Mouse (Mus musculus) lung, postnatal 36 days (tissue): ENCODE results near the gene Ifi208.
"Not testable (repeated sequence)": the region's sequence is repeated elsewhere in the genome, so short reads cannot be mapped to it uniquely, and the experiment has no call there.

Experiments used
- DNase-seq: peaks from one replicate; pipeline ENCODE4 v3.0.0; 2022; ENCODE audit warnings: mixed read lengths

Gene Ifi208

GRCm38 (mm10) chr1:173673458-173674097 lies at the start of gene Ifi208:
Gene Ifi208, plus strand, starts transcription at chr1:173673675.
- DNase-seq: peak; percentile 28

DNA sequence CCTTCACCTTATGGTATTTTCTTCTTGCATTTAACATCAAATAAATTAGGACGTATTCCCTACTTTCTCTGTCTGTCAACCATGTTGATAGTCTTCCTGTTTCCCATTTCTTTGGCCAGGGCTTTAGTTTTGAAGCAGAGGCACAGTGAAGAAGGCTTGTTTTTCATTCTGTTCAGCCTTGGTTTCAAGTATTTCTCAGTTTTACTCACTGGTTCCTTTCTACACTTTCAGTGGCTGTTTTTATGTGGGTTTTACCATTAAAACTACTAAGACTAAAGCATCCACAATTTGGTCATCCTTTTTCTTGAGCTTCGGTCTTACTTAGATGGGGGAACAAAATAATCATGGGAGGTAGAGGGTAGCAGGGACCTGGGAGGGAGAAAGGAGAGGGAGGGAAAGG lies 49.4 kb upstream of the Ifi208 start:
- DNase-seq: no peak

- peak; percentile 12 for DNase-seq
Measured at GRCm38 (mm10) chr1:173626686-173627085, 46.8 kb upstream of the Ifi208 start.

DNA sequence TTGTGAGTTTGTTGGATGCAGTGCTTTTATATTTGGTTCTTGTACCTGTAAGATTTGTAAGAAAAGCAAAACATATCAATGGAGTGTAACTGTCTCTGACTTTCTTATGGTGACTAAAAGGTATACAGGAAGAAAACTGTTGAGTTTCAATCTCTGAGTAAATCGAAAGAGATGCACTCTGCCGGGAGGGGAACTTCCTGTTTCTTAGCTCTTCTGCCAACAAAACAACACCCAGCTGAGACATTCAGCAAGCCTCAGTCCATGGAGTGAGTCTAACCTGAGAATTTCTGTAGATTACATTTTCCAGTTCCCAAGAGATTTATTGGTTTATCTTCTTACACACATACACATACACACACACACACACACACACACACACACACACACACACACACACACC lies 42.9 kb upstream of the Ifi208 start, which contains the start of gene Ifi209:
TSS of gene Ifi209 (plus strand) at position 296 of the 400 bp plus-strand sequence.
- peak; percentile 57 for DNase-seq

DNA sequence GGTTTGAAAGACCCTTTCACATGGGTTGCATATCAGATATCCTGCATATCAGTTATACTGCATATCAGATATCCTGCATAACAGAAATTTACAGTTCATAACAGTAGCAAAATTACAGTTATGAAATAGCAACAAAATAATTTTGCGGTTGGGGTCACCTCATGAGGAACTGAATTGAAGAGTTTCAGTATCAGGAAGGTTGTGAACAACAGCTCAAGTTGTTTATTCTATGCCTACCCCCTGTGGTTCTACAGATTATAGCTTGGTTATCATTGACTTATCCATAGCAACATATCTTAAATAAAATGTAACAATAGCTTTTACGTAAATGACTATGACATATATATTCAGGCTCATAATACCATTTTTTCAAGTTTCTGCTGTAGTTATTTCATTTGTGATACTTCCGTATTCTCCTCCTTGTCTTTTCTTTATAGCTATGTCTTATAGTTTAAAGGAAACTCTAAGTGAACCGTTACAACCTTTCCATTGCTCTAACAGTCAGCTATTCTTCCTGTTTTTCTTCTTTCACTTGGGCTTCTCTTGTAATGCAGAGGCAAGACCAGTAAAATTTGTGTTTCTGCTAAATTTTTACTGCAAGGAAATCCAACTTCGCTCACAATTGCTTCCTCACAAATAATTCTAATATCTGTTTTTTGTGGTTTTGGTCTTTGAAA lies 39.4 kb upstream of the Ifi208 start:
- no peak for DNase-seq

DNA sequence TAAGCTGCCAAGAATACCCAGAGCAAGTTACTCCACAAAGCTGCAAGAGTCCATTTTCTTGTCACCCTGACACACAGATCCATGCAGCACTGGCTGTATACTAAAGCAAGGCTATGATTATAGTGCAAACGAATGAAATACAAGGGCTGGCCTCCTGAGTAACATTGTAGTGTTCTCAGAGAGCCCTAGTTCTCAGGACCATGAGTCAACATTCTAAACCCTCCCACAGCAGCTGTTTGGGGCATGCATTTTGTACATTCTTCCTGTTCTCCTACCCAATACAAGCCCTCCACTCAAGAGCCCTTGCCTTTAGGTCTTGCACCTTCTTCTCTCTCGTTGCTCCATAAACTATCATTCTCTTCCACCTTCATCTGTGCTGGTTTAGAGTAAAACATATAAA lies 28.1 kb upstream of the Ifi208 start:
- no peak for DNase-seq

DNA sequence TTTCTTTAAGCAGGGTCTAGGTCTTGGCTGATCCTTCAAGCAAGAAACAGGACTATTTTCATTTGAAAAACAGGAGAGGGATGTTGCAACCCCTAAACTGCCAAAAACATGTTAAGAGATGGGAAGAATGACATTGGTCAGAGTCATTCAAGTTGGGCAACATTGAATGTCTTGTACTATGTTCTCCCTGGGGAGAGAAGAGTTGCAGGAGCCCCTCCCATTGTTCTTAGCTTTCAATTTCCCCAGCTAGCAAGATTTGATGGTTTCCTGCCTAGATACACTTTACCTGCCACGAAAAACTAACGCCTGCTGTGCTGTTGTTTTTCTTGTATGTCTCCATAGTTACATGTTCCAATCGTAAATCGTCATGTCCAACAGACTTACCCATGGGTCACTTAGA lies 15.5 kb upstream of the Ifi208 start:
- no peak for DNase-seq

GRCm38 (mm10) chr1:173678605-173679004 lies 5.1 kb downstream of the Ifi208 start:
- DNase-seq: not testable (repeated sequence)

GRCm38 (mm10) chr1:173694270-173694669 lies 20.8 kb downstream of the Ifi208 start:
- DNase-seq: no peak

DNA sequence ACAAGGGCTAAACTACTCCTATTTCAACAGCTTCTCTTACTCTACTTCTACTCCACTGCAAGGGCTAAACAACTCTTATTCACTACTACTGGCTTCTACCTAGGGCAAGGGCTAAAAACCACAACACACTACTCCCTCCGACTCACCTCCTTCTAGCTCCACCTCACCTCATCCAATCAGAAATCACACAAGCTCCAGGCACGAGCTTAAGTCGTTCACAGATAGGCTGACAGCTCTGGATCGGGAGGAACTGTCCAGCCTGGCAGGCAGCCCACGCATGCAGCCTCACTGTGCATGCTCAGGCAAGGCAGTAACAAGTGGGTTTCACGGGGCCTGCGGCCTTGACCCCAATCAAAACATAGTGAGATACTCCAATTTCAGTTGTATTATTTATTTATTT lies 59.7 kb downstream of the Ifi208 start:
- no peak for DNase-seq

DNA sequence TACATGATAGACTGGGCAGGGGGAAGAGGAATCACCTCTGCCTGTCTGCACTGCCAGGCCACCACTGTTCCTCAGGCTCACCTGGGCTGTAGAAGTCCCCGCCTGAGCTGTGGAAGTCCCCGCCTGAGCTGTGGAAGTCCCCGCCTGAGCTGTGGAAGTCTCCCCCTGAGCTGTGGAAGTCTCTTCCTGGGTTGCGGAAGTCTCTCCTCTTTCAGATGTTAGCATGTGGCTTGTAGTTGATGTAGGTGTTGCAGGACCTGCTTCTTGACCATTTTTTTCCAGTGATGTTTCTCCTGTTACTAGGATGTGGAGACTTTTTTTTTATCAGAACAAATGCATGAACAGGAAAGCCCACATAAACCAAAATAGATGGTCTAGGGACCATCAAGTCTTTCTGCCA lies 61.5 kb downstream of the Ifi208 start:
- not testable (repeated sequence) for DNase-seq

DNA sequence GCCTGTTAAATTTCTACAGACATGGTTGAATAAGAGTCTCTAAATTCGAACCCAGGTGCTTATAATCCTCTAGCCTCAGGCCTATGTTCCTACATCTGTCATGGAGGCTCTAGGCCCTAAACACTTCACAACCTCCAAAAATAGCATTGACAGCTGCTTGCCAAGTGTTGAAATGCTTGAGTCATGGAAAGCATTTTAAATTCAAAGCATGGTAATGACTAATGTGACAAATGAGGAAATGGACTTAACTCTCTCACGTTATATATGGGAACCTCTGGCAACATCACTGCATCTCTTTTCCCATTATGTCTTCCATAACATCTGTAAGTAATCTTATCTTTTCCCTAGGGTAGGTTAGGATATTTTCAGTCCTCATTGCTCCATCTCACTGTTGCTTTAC lies 63.5 kb downstream of the Ifi208 start:
- DNase-seq: peak; percentile 13

GRCm38 (mm10) chr1:173740537-173740936 lies 67.1 kb downstream of the Ifi208 start:
- DNase-seq: peak; percentile 11

DNA sequence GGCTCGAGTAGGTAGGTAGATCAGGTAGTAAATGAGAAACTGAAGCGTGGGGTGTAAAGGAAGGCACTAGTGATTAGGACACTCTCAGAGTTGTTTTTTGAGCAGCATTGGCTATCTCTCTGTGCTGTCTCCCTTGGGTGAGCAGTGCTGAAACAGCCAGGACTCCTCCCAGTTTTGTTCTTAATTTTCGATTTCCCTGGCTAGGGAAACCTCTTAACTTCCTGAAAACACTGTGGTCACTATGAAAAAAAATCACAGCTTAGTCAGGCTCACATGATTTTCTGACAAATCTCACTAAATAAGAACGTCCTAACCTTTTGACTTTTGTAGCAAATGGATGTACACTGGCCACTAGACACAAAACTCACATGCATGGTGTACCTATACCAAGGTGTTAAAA lies 68.2 kb downstream of the Ifi208 start, which contains the start of gene Ifi207:
TSS of gene Ifi207 (minus strand) at position 92 of the 400 bp plus-strand sequence.
- peak; percentile 46 for DNase-seq

DNA sequence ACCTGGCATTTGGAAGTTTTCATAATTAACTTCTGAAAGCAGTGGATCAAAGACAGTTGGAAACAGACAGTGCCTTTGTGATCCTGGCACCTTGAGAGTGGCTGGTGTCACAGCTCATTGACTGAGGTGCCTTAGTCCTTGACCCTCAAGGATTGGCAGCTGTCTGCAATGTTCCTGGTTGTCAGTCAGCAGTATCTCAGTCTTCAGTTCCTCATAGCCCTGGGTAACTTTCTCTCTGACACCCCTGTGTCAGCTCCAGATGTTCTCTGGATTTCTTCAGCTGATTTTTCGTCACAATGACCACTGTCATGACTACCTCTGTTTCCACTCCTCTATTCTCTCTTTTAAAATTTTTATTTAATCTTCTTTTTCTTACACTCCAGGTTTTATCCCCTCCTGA lies 68.8 kb downstream of the Ifi208 start:
- peak; percentile 7 for DNase-seq
